Mouse (Mus musculus) midbrain, embryonic 11.5 days (tissue): ENCODE data around the gene Cxadr. TPM values are rescaled to one million over a fixed set of nuclear protein-coding genes. Genes with fewer than 3 reads are reported as not detected.
"Not testable (repeated sequence)": the region's sequence is repeated elsewhere in the genome, so short reads cannot be mapped to it uniquely, and the experiment has no call there.

Experiments used
- ATAC-seq: fragments of 200-750 bp; cut with Nextera tagmentation; 2 replicates; pipeline ENCODE4 v1.8.0; 2017; ENCODE audit warnings: moderate TSS enrichment, moderate library complexity; ENCODE audit not compliant: low FRiP score
- DNase-seq: peaks from one replicate; pipeline ENCODE4 v3.0.0; 2015; ENCODE audit warnings: low spot score; ENCODE audit errors: missing footprints
- H3K27ac ChIP-seq: fragments of 300-500 bp; sonication (generic); 2 replicates; pipeline ENCODE4 v1.5.1; 2014; ENCODE audit warnings: low read depth, low read length
- H3K27me3 ChIP-seq: fragments of 300-500 bp; sonication (generic); 2 replicates; pipeline ENCODE4 v1.6.1; 2014; ENCODE audit warnings: mild to moderate bottlenecking, low read length, moderate library complexity, mixed read lengths; ENCODE audit not compliant: control insufficient read depth, insufficient read depth
- H3K36me3 ChIP-seq: fragments of 300-500 bp; sonication (generic); 2 replicates; pipeline ENCODE4 v1.6.1; 2014; ENCODE audit warnings: mild to moderate bottlenecking, low read length, moderate library complexity, mixed read lengths; ENCODE audit not compliant: control insufficient read depth, insufficient read depth
- H3K4me1 ChIP-seq: fragments of 300-500 bp; sonication (generic); 2 replicates; pipeline ENCODE4 v1.6.1; 2014; ENCODE audit warnings: low read length; ENCODE audit not compliant: control insufficient read depth, insufficient read depth
- H3K4me2 ChIP-seq: fragments of 300-500 bp; sonication (generic); 2 replicates; pipeline ENCODE4 v1.6.1; 2014; ENCODE audit warnings: mild to moderate bottlenecking, moderate library complexity
- H3K4me3 ChIP-seq: fragments of 300-500 bp; sonication (generic); 2 replicates; pipeline ENCODE4 v1.5.1; 2014; ENCODE audit warnings: low read depth, low read length
- H3K9ac ChIP-seq: fragments of 300-500 bp; sonication (generic); 2 replicates; pipeline ENCODE4 v1.6.1; 2014; ENCODE audit warnings: low read length
- H3K9me3 ChIP-seq: fragments of 300-500 bp; sonication (generic); 2 replicates; pipeline ENCODE4 v1.6.1; 2016; ENCODE audit warnings: low read length; ENCODE audit not compliant: control insufficient read depth
- WGBS: fragments of 180-500 bp; shearing (Covaris S2); extraction: QIAGEN DNeasy Blood & Tissue Kit; methylation state at CpG from one replicate; pipeline ENCODE4 v1.1.7; 2014; 5-methylcytosine and 5-hydroxymethylcytosine counted together
- polyA plus RNA-seq: library from polyadenylated mRNA; unstranded; fragments of >200 nt; fragmentation: Nextera tagmentation; extraction: Ambion mirVana; gene quantifications from 2 replicates; pipeline ENCODE4 v1.2.1, GENCODE M21; 2014

Gene Cxadr
- polyA plus RNA-seq, 1 experiment from 2014 or later, result 69.0 TPM

- no peak overlapping the region for H3K4me2 ChIP-seq
- 78% methylated on average over 4 of the region's 4 CpGs for WGBS
- H3K36me3 ChIP-seq, result 0 out of 2 replicates have a peak, but pooled peaks cover 2% of the 10 kb centered on the region
- H3K9me3 ChIP-seq, result no peaks in the 10 kb centered on the region
- H3K27ac ChIP-seq, result no peak overlapping the region
- no peak for DNase-seq
- no peaks in the 10 kb centered on the region for H3K4me1 ChIP-seq
- no peaks in the 10 kb centered on the region for H3K27me3 ChIP-seq
- ATAC-seq, result no peak
- H3K4me3 ChIP-seq, result no peak overlapping the region
- no peak overlapping the region for H3K9ac ChIP-seq
These were observed 40.1 kb downstream of the Cxadr start for GRCm38 (mm10) chr16:78341356-78341755.

- ATAC-seq, result no peak
- H3K9ac ChIP-seq, result no peak overlapping the region
- H3K27me3 ChIP-seq, result no peaks in the 10 kb centered on the region
- no peak overlapping the region for H3K4me3 ChIP-seq
- H3K27ac ChIP-seq, result no peak overlapping the region
- H3K4me1 ChIP-seq, result no peaks in the 10 kb centered on the region
- WGBS, result 88% methylated on average over 5 of the region's 5 CpGs
- H3K9me3 ChIP-seq, result no peaks in the 10 kb centered on the region
- H3K36me3 ChIP-seq, result no peaks in the 10 kb centered on the region
- no peak overlapping the region for H3K4me2 ChIP-seq
- no peak for DNase-seq
These were observed 41.5 kb downstream of the Cxadr start for GRCm38 (mm10) chr16:78342767-78343166.

- no peak for ATAC-seq
- WGBS, result 71% methylated on average over 6 of the region's 6 CpGs
- Histone ChIP-seq H3K4me2 (no peak overlapping the region), H3K36me3 (no peaks in the 10 kb centered on the region), H3K27ac (no peak overlapping the region), H3K27me3 (no peaks in the 10 kb centered on the region), H3K4me1 (no peaks in the 10 kb centered on the region), H3K9me3 (no peaks in the 10 kb centered on the region), H3K4me3 (no peak overlapping the region), H3K9ac (no peak overlapping the region)
- DNase-seq, result no peak
These were observed 42.5 kb downstream of the Cxadr start for GRCm38 (mm10) chr16:78343792-78344191.

GRCm38 (mm10) chr16:78346662-78347327, 45.5 kb downstream of the Cxadr start:
- no peak overlapping the region for H3K9ac ChIP-seq
- no peak overlapping the region for H3K27ac ChIP-seq
- DNase-seq (no peak), ATAC-seq (no peak)
- H3K4me2 ChIP-seq, result no peak overlapping the region
- WGBS, result 93% methylated on average over 2 of the region's 2 CpGs
- H3K9me3 ChIP-seq, result no peaks in the 10 kb centered on the region
- H3K4me3 ChIP-seq, result no peak overlapping the region
- no peaks in the 10 kb centered on the region for H3K27me3 ChIP-seq
- H3K4me1 ChIP-seq, result no peaks in the 10 kb centered on the region
- 0 out of 2 replicates have a peak, but pooled peaks cover 3% of the 10 kb centered on the region for H3K36me3 ChIP-seq

- Histone ChIP-seq H3K36me3 (0 out of 2 replicates have a peak, but pooled peaks cover 3% of the 10 kb centered on the region), H3K4me1 (no peaks in the 10 kb centered on the region), H3K27me3 (no peaks in the 10 kb centered on the region), H3K9ac (no peak overlapping the region), H3K27ac (no peak overlapping the region), H3K4me2 (no peak overlapping the region), H3K4me3 (no peak overlapping the region), H3K9me3 (no peaks in the 10 kb centered on the region)
- WGBS, result 85% methylated on average over 13 of the region's 13 CpGs
- no peak for DNase-seq
- no peak for ATAC-seq
These were observed 46.1 kb downstream of the Cxadr start for GRCm38 (mm10) chr16:78347328-78347926.

- H3K9ac ChIP-seq, result no peak overlapping the region
- H3K36me3 ChIP-seq, result peaks cover 7% of the 10 kb centered on the region; the same call in 1 of the 2 replicates
- H3K4me2 ChIP-seq, result no peak overlapping the region
- H3K4me3 ChIP-seq, result no peak overlapping the region
- DNase-seq, result no peak
- WGBS, result 87% methylated on average over 3 of the region's 3 CpGs
- no peak overlapping the region for H3K27ac ChIP-seq
- H3K4me1 ChIP-seq, result no peaks in the 10 kb centered on the region
- no peaks in the 10 kb centered on the region for H3K27me3 ChIP-seq
- no peak for ATAC-seq
- H3K9me3 ChIP-seq, result no peaks in the 10 kb centered on the region
These were observed 56.5 kb downstream of the Cxadr start for GRCm38 (mm10) chr16:78357757-78358156.

- Histone ChIP-seq H3K36me3 (peaks cover 11% of the 10 kb centered on the region), H3K27me3 (no peaks in the 10 kb centered on the region), H3K4me3 (no peak overlapping the region), H3K9me3 (no peaks in the 10 kb centered on the region), H3K27ac (no peak overlapping the region), H3K4me1 (no peaks in the 10 kb centered on the region), H3K9ac (no peak overlapping the region), H3K4me2 (no peak overlapping the region)
- DNase-seq (peak; percentile 54), ATAC-seq (no peak)
- 94% methylated on average over 4 of the region's 4 CpGs for WGBS
These were observed 60.2 kb downstream of the Cxadr start for GRCm38 (mm10) chr16:78361466-78361865.

- ATAC-seq, H3K36me3 ChIP-seq: not testable (repeated sequence)
- 93% methylated on average over 9 of the region's 9 CpGs for WGBS
These were observed 63.3 kb downstream of the Cxadr start for GRCm38 (mm10) chr16:78364554-78364953.

GRCm38 (mm10) chr16:78371491-78372046, 70.3 kb downstream of the Cxadr start:
- H3K4me1 ChIP-seq, result peaks cover 6% of the 10 kb centered on the region
- peak; percentile 68 for DNase-seq
- H3K27me3 ChIP-seq, result no peaks in the 10 kb centered on the region
- no peaks in the 10 kb centered on the region for H3K9me3 ChIP-seq
- no peak overlapping the region for H3K27ac ChIP-seq
- no peak overlapping the region for H3K9ac ChIP-seq
- no peak overlapping the region for H3K4me2 ChIP-seq
- no peak overlapping the region for H3K4me3 ChIP-seq
- WGBS, result 87% methylated on average over 7 of the region's 7 CpGs
- ATAC-seq, result no peak
- no peaks in the 10 kb centered on the region for H3K36me3 ChIP-seq

More at GRCm38 (mm10) chr16:78364554-78364953, 63.3 kb downstream of the Cxadr start:
- not testable (repeated sequence) for H3K9ac ChIP-seq, H3K4me1 ChIP-seq, H3K4me2 ChIP-seq, H3K4me3 ChIP-seq, H3K27me3 ChIP-seq, H3K27ac ChIP-seq, H3K9me3 ChIP-seq
- DNase-seq, result peak; percentile 47
